Mouse (Mus musculus): ENCODE results near the gene Lhb. TPM values are rescaled to one million over a fixed set of nuclear protein-coding genes. Genes with fewer than 3 reads are reported as not detected.
"Not testable (repeated sequence)": the region's sequence is repeated elsewhere in the genome, so short reads cannot be mapped to it uniquely, and the experiment has no call there.

Lhb gene
- 0.38 and 0.47 TPM in 2 replicates for polyA plus RNA-seq (2014; fragmentation: Nextera tagmentation; extraction: Ambion mirVana)

GRCm38 (mm10) chr7:45420615-45420919 is at the start of gene Lhb:
TSS of gene Lhb (plus strand) at chr7:45420820.
- Histone ChIP-seq H3K4me1 (replicated peaks; ENCODE audit: control insufficient read depth, insufficient read depth, low read length) (peaks cover 30% of the 10 kb centered on the region), H3K9ac (ENCODE audit: low read length) (no peak within 1 kb of the TSS), H3K27me3 (replicated peaks; ENCODE audit: control insufficient read depth, insufficient read depth, low read length) (peaks cover 14% of the 10 kb centered on the region), H3K36me3 (ENCODE audit: control insufficient read depth, insufficient read depth, low read length) (peaks cover 46% of the 10 kb centered on the region), H3K9me3 (ENCODE audit: control insufficient read depth, low read length) (no peaks in the 10 kb centered on the region), H3K4me2 (ENCODE audit: low read length) (peak within 1 kb of the TSS; percentile 16; the same call in 1 of the 2 replicates), H3K27ac (ENCODE audit: low read depth) (no peak within 1 kb of the TSS), H3K4me3 (ENCODE audit: low read depth, low read length) (no peak within 1 kb of the TSS)
- ATAC-seq (replicated peaks; ENCODE audit: low FRiP score, low TSS enrichment, low read depth) (no peak), DNase-seq (ENCODE audit: low spot score) (no peak)
- WGBS: 53% methylated on average over 6 of the region's 6 CpGs

GRCm38 (mm10) chr7:45372371-45372770 is 48.2 kb upstream of the Lhb start:
- Histone ChIP-seq H3K4me2 (ENCODE audit: low read length) (no peak overlapping the region), H3K4me3 (ENCODE audit: low read depth, low read length) (no peak overlapping the region), H3K27ac (ENCODE audit: low read depth) (no peak overlapping the region), H3K4me1 (replicated peaks; ENCODE audit: control insufficient read depth, insufficient read depth, low read length) (peaks cover 10% of the 10 kb centered on the region; the same call in 1 of the 2 replicates), H3K36me3 (ENCODE audit: control insufficient read depth, insufficient read depth, low read length) (peaks cover 51% of the 10 kb centered on the region), H3K27me3 (replicated peaks; ENCODE audit: control insufficient read depth, insufficient read depth, low read length) (peaks cover 16% of the 10 kb centered on the region), H3K9ac (ENCODE audit: low read length) (no peak overlapping the region), H3K9me3 (ENCODE audit: control insufficient read depth, low read length) (no peaks in the 10 kb centered on the region)
- DNase-seq (ENCODE audit: low spot score) (no peak), ATAC-seq (replicated peaks; ENCODE audit: low FRiP score, low TSS enrichment, low read depth) (no peak)
- WGBS: 87% methylated on average over 5 of the region's 5 CpGs

- DNase-seq (ENCODE audit: low spot score): no peak
- Histone ChIP-seq H3K4me1 (replicated peaks; ENCODE audit: control insufficient read depth, insufficient read depth, low read length) (peaks cover 5% of the 10 kb centered on the region; the same call in 1 of the 2 replicates), H3K9ac (ENCODE audit: low read length) (no peak overlapping the region), H3K4me2 (ENCODE audit: low read length) (no peak overlapping the region), H3K27me3 (replicated peaks; ENCODE audit: control insufficient read depth, insufficient read depth, low read length) (peaks cover 4% of the 10 kb centered on the region; the same call in 1 of the 2 replicates), H3K9me3 (ENCODE audit: control insufficient read depth, low read length) (no peaks in the 10 kb centered on the region), H3K27ac (ENCODE audit: low read depth) (no peak overlapping the region), H3K36me3 (ENCODE audit: control insufficient read depth, insufficient read depth, low read length) (peaks cover 74% of the 10 kb centered on the region), H3K4me3 (ENCODE audit: low read depth, low read length) (no peak overlapping the region)
- ATAC-seq (replicated peaks; ENCODE audit: low FRiP score, low TSS enrichment, low read depth): no peak
- 95% methylated on average over 8 of the region's 8 CpGs for WGBS
Measured at GRCm38 (mm10) chr7:45374620-45375019, 46.0 kb upstream of the Lhb start.

GRCm38 (mm10) chr7:45376057-45376456 is 44.6 kb upstream of the Lhb start:
- ATAC-seq (replicated peaks; ENCODE audit: low FRiP score, low TSS enrichment, low read depth): no peak
- Histone ChIP-seq H3K27me3 (replicated peaks; ENCODE audit: control insufficient read depth, insufficient read depth, low read length) (no peaks in the 10 kb centered on the region), H3K4me1 (replicated peaks; ENCODE audit: control insufficient read depth, insufficient read depth, low read length) (0 out of 2 replicates have a peak, but pooled peaks cover under 1% of the 10 kb centered on the region), H3K36me3 (ENCODE audit: control insufficient read depth, insufficient read depth, low read length) (peaks cover 88% of the 10 kb centered on the region), H3K4me3 (ENCODE audit: low read depth, low read length) (no peak overlapping the region), H3K27ac (ENCODE audit: low read depth) (no peak overlapping the region), H3K4me2 (ENCODE audit: low read length) (no peak overlapping the region), H3K9me3 (ENCODE audit: control insufficient read depth, low read length) (no peaks in the 10 kb centered on the region), H3K9ac (ENCODE audit: low read length) (no peak overlapping the region)
- 88% methylated on average over 1 of the region's 1 CpGs for WGBS
- DNase-seq (ENCODE audit: low spot score): no peak

GRCm38 (mm10) chr7:45386077-45386476 is 34.5 kb upstream of the Lhb start:
- no peaks in the 10 kb centered on the region for H3K4me1 ChIP-seq (replicated peaks; ENCODE audit: control insufficient read depth, insufficient read depth, low read length)
- no peaks in the 10 kb centered on the region for H3K9me3 ChIP-seq (ENCODE audit: control insufficient read depth, low read length)
- H3K4me2 ChIP-seq (ENCODE audit: low read length): no peak overlapping the region
- DNase-seq (ENCODE audit: low spot score) (no peak), ATAC-seq (replicated peaks; ENCODE audit: low FRiP score, low TSS enrichment, low read depth) (no peak)
- 86% methylated on average over 3 of the region's 3 CpGs for WGBS
- no peak overlapping the region for H3K27ac ChIP-seq (ENCODE audit: low read depth)
- no peak overlapping the region for H3K9ac ChIP-seq (ENCODE audit: low read length)
- H3K27me3 ChIP-seq (replicated peaks; ENCODE audit: control insufficient read depth, insufficient read depth, low read length): no peaks in the 10 kb centered on the region
- peaks cover 99% of the 10 kb centered on the region for H3K36me3 ChIP-seq (ENCODE audit: control insufficient read depth, insufficient read depth, low read length)
- no peak overlapping the region for H3K4me3 ChIP-seq (ENCODE audit: low read depth, low read length)

GRCm38 (mm10) chr7:45395129-45395541 is 25.5 kb upstream of the Lhb start:
- peak overlapping the region; percentile 91 for H3K4me3 ChIP-seq (ENCODE audit: low read depth, low read length)
- no peaks in the 10 kb centered on the region for H3K9me3 ChIP-seq (ENCODE audit: control insufficient read depth, low read length)
- ATAC-seq (replicated peaks; ENCODE audit: low FRiP score, low TSS enrichment, low read depth) (peak; percentile 77), DNase-seq (ENCODE audit: low spot score) (no peak)
- peak overlapping the region; percentile 93 for H3K27ac ChIP-seq (ENCODE audit: low read depth)
- H3K27me3 ChIP-seq (replicated peaks; ENCODE audit: control insufficient read depth, insufficient read depth, low read length): no peaks in the 10 kb centered on the region
- peak overlapping the region; percentile 100 for H3K4me2 ChIP-seq (ENCODE audit: low read length)
- peaks cover 33% of the 10 kb centered on the region for H3K36me3 ChIP-seq (ENCODE audit: control insufficient read depth, insufficient read depth, low read length)
- peak overlapping the region; percentile 83 for H3K9ac ChIP-seq (ENCODE audit: low read length)
- 0% methylated on average over 19 of the region's 20 CpGs for WGBS
- H3K4me1 ChIP-seq (replicated peaks; ENCODE audit: control insufficient read depth, insufficient read depth, low read length): peaks cover 15% of the 10 kb centered on the region

GRCm38 (mm10) chr7:45395578-45396336 is 24.9 kb upstream of the Lhb start, which contains the start of gene Snrnp70:
TSS of gene Snrnp70 (minus strand) at chr7:45395742.
- ATAC-seq (replicated peaks; ENCODE audit: low FRiP score, low TSS enrichment, low read depth) (peak; percentile 98), DNase-seq (ENCODE audit: low spot score) (peak; percentile 100)
- under 1% methylated on average over 60 of the region's 60 CpGs for WGBS
- Histone ChIP-seq H3K4me2 (ENCODE audit: low read length) (peak within 1 kb of the TSS; percentile 100), H3K9ac (ENCODE audit: low read length) (peak within 1 kb of the TSS; percentile 83), H3K4me1 (replicated peaks; ENCODE audit: control insufficient read depth, insufficient read depth, low read length) (peaks cover 15% of the 10 kb centered on the region), H3K27ac (ENCODE audit: low read depth) (peak within 1 kb of the TSS; percentile 93), H3K4me3 (ENCODE audit: low read depth, low read length) (peak within 1 kb of the TSS; percentile 91), H3K36me3 (ENCODE audit: control insufficient read depth, insufficient read depth, low read length) (peaks cover 27% of the 10 kb centered on the region), H3K27me3 (replicated peaks; ENCODE audit: control insufficient read depth, insufficient read depth, low read length) (no peaks in the 10 kb centered on the region), H3K9me3 (ENCODE audit: control insufficient read depth, low read length) (no peaks in the 10 kb centered on the region)

- H3K27me3 ChIP-seq (replicated peaks; ENCODE audit: control insufficient read depth, insufficient read depth, low read length); H3K9me3 ChIP-seq (ENCODE audit: control insufficient read depth, low read length); H3K9ac ChIP-seq (ENCODE audit: low read length); DNase-seq (ENCODE audit: low spot score): not testable (repeated sequence)
- ATAC-seq (replicated peaks; ENCODE audit: low FRiP score, low TSS enrichment, low read depth): peak; percentile 49
- H3K4me2 ChIP-seq (ENCODE audit: low read length): peak overlapping the region; percentile 55
- H3K36me3 ChIP-seq (ENCODE audit: control insufficient read depth, insufficient read depth, low read length): peaks cover 23% of the 10 kb centered on the region
- H3K27ac ChIP-seq (ENCODE audit: low read depth): peak overlapping the region; percentile 82
- H3K4me1 ChIP-seq (replicated peaks; ENCODE audit: control insufficient read depth, insufficient read depth, low read length): peaks cover 15% of the 10 kb centered on the region
- WGBS: 3% methylated on average over 3 of the region's 3 CpGs
- H3K4me3 ChIP-seq (ENCODE audit: low read depth, low read length): peak overlapping the region; percentile 91
Measured at GRCm38 (mm10) chr7:45396337-45396775, 24.3 kb upstream of the Lhb start.

- H3K9me3 ChIP-seq (ENCODE audit: control insufficient read depth, low read length): no peaks in the 10 kb centered on the region
- WGBS: 71% methylated on average over 2 of the region's 2 CpGs
- H3K36me3 ChIP-seq (ENCODE audit: control insufficient read depth, insufficient read depth, low read length): peaks cover 18% of the 10 kb centered on the region
- no peak overlapping the region for H3K27ac ChIP-seq (ENCODE audit: low read depth)
- H3K4me1 ChIP-seq (replicated peaks; ENCODE audit: control insufficient read depth, insufficient read depth, low read length): peaks cover 15% of the 10 kb centered on the region
- DNase-seq (ENCODE audit: low spot score) (no peak), ATAC-seq (replicated peaks; ENCODE audit: low FRiP score, low TSS enrichment, low read depth) (no peak)
- no peak overlapping the region for H3K4me3 ChIP-seq (ENCODE audit: low read depth, low read length)
- no peaks in the 10 kb centered on the region for H3K27me3 ChIP-seq (replicated peaks; ENCODE audit: control insufficient read depth, insufficient read depth, low read length)
- no peak overlapping the region for H3K9ac ChIP-seq (ENCODE audit: low read length)
- no peak overlapping the region for H3K4me2 ChIP-seq (ENCODE audit: low read length)
Measured at GRCm38 (mm10) chr7:45396787-45397186, 23.8 kb upstream of the Lhb start.

Measured in intestine, embryonic 14.5 days (tissue).